Mouse (Mus musculus) bone marrow, adult 2 months (tissue): ENCODE results near the gene Adap2. TPM values are rescaled to one million over a fixed set of nuclear protein-coding genes. Genes with fewer than 3 reads are reported as not detected.

Experiments
- H3K27ac ChIP-seq: fragments of 200-500 bp; 2 replicates; pipeline ENCODE4 v1.5.1; 2012; ENCODE audit warnings: low read depth, mild to moderate bottlenecking, control low read depth, inconsistent platforms, low read length; ENCODE audit not compliant: control insufficient read depth, poor library complexity, insufficient read depth
- H3K4me1 ChIP-seq: fragments of 200-500 bp; 2 replicates; pipeline ENCODE4 v1.6.1; 2011; ENCODE audit warnings: low read length; ENCODE audit not compliant: control insufficient read depth, insufficient read depth
- H3K4me3 ChIP-seq: fragments of 200-500 bp; replicated peaks from 2 replicates; pipeline ENCODE3; 2011; ENCODE audit warnings: mild to moderate bottlenecking, low read depth, low read length, control low read depth; ENCODE audit not compliant: control insufficient read depth
- CTCF ChIP-seq: fragments of 200-500 bp; IDR thresholded peaks from 2 replicates; pipeline ENCODE4 v1.5.1; 2011; ENCODE audit warnings: low read length, control low read depth; ENCODE audit not compliant: control insufficient read depth, insufficient read depth
- POLR2A ChIP-seq: fragments of 200-500 bp; IDR thresholded peaks from 2 replicates; pipeline ENCODE4 v1.6.1; 2011; ENCODE audit warnings: low read depth, mild to moderate bottlenecking, control low read depth, low read length, borderline replicate concordance; ENCODE audit not compliant: control insufficient read depth
- WGBS: fragments of 180-500 bp; shearing (Covaris S2); methylation state at CpG from one replicate; pipeline ENCODE4 v1.1.7; 2018; 5-methylcytosine and 5-hydroxymethylcytosine counted together
- polyA plus RNA-seq: library from polyadenylated mRNA; stranded (reverse); fragments of >200 nt; gene quantifications from 2 replicates; pipeline ENCODE4 v1.2.4, GENCODE M21; 2011; ENCODE audit warnings: low replicate concordance; ENCODE audit not compliant: missing spikeins, insufficient read depth, insufficient read length

Adap2 gene
- polyA plus RNA-seq, 1 experiment: 4.8 TPM

- H3K4me1 ChIP-seq: peaks cover 5% of the 10 kb centered on the region
- TF ChIP-seq CTCF (no peak), POLR2A (no peak)
- H3K4me3 ChIP-seq: no peak overlapping the region
- H3K27ac ChIP-seq: no peak overlapping the region
- 63% methylated on average over 2 of the region's 2 CpGs for WGBS
Observed at GRCm38 (mm10) chr11:80164224-80164623, 10.3 kb downstream of the Adap2 start.

GRCm38 (mm10) chr11:80168121-80168520 lies 14.2 kb downstream of the Adap2 start:
- 69% methylated on average over 9 of the region's 9 CpGs for WGBS
- TF ChIP-seq POLR2A: no peak
- no peak for TF ChIP-seq CTCF
- no peak overlapping the region for H3K4me3 ChIP-seq
- peaks cover 5% of the 10 kb centered on the region for H3K4me1 ChIP-seq
- peak overlapping the region; percentile 32; the same call in 1 of the 2 replicates for H3K27ac ChIP-seq

- Histone ChIP-seq H3K4me3 (no peak overlapping the region), H3K4me1 (peaks cover 5% of the 10 kb centered on the region), H3K27ac (peak overlapping the region; percentile 24)
- 51% methylated on average over 4 of the region's 4 CpGs for WGBS
- TF ChIP-seq CTCF: no peak
- no peak for TF ChIP-seq POLR2A
Observed at GRCm38 (mm10) chr11:80168611-80169249, 14.8 kb downstream of the Adap2 start.

- Histone ChIP-seq H3K27ac (peak overlapping the region; percentile 16; the same call in 1 of the 2 replicates), H3K4me3 (no peak overlapping the region), H3K4me1 (peaks cover 5% of the 10 kb centered on the region)
- 54% methylated on average over 3 of the region's 3 CpGs for WGBS
- TF ChIP-seq POLR2A (no peak), CTCF (no peak)
Observed at GRCm38 (mm10) chr11:80169629-80170028, 15.7 kb downstream of the Adap2 start.

GRCm38 (mm10) chr11:80170351-80170750 lies 16.4 kb downstream of the Adap2 start:
- no peak overlapping the region for H3K4me3 ChIP-seq
- H3K4me1 ChIP-seq: peaks cover 5% of the 10 kb centered on the region
- no peak for TF ChIP-seq CTCF
- no peak for TF ChIP-seq POLR2A
- H3K27ac ChIP-seq: no peak overlapping the region
- 63% methylated on average over 5 of the region's 5 CpGs for WGBS

- WGBS: 64% methylated on average over 4 of the region's 4 CpGs
- TF ChIP-seq CTCF: no peak
- TF ChIP-seq POLR2A: no peak
- Histone ChIP-seq H3K4me3 (no peak overlapping the region), H3K27ac (no peak overlapping the region), H3K4me1 (peaks cover 5% of the 10 kb centered on the region)
Observed at GRCm38 (mm10) chr11:80171884-80172283, 18.0 kb downstream of the Adap2 start.

GRCm38 (mm10) chr11:80173963-80174670 lies 20.2 kb downstream of the Adap2 start:
- 69% methylated on average over 11 of the region's 11 CpGs for WGBS
- Histone ChIP-seq H3K4me3 (no peak overlapping the region), H3K4me1 (peaks cover 3% of the 10 kb centered on the region), H3K27ac (no peak overlapping the region)
- TF ChIP-seq POLR2A (no peak), CTCF (no peak)
